Mouse (Mus musculus) cerebellum, adult 11-12 months (tissue): ENCODE results near the gene Kpna1.
A peak's percentile ranks its signal among the peaks of the same experiment; 100 is the strongest.

Experiments
- DNase-seq: peaks from one replicate; pipeline ENCODE4 v3.0.0; 2022

Kpna1 gene

GRCm38 (mm10) chr16:36071450-36072379 is 93.2 kb downstream of the Kpna1 start, which contains the start of the genes Fam162a and Ccdc58:
Fam162a (minus strand) TSS chr16:36071594.
Ccdc58 (plus strand) TSS chr16:36071685.
- DNase-seq, result peak; percentile 93

DNA sequence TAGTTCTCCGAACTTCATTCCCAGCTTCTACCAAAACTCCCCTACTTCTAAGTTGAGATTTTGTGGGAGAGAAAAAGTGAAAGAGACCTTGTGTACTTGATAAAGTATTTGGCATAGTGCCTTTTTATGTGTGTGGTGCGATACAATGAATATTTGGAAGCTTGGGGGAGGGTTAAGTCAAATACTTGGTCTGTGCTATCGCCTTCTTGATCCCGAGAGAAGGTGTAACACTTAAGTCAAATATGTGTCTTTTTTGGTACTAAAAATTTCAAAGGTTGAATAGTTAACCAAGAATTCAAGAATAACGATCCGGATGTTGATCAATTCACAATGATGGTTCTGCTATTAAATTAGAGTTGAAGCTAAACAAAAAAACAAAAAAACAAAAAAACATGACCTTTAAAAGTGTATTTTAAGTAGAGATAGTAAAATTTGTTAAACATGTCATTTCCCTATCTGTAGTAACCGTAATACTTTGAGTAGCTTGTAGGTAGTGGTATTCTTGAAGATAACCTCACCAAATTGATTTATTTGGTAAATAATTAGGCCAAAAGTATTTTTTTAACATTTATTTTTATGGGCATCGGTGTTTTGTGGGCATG is 94.0 kb downstream of the Kpna1 start:
- DNase-seq, result no peak

GRCm38 (mm10) chr16:36074772-36075171 is 96.2 kb downstream of the Kpna1 start:
- DNase-seq, result no peak

DNA sequence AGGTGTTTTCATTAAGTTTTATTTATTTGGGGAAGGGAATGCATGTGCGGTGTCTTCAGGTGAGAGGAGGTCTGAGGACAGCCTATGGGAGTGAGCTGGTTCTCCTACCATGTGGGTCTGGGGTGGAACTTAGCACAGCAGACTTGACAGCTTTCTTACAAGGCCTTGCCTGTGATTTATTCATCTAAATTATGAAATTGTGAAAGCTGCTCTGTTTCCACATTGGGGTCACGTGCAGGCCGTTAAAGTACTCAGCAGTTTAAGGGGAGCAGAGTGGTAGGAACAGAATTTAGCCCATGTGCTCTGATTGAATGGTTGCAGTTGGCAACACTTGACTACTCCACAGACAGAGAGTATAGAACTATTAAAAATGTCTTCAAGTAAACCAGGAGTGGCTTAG is 101.4 kb downstream of the Kpna1 start:
- DNase-seq, result no peak
